Mouse (Mus musculus) lung, embryonic 15.5 days (tissue): Measurements from ENCODE around the gene Habp4. TPM values are rescaled to one million over a fixed set of nuclear protein-coding genes. Genes with fewer than 3 reads are reported as not detected.

Experiments used
- ATAC-seq: fragments of 200-750 bp; cut with Nextera tagmentation; 2 replicates; pipeline ENCODE4 v1.8.0; 2017; ENCODE audit warnings: moderate number of reproducible peaks, borderline replicate concordance; ENCODE audit not compliant: low FRiP score, low TSS enrichment; ENCODE audit errors: extremely low read depth
- H3K27ac ChIP-seq: fragments of 300-500 bp; sonication (generic); 2 replicates; pipeline ENCODE4 v1.5.1; 2015; ENCODE audit warnings: moderate library complexity, mild to moderate bottlenecking, inconsistent platforms
- H3K27me3 ChIP-seq: fragments of 300-500 bp; sonication (generic); 2 replicates; pipeline ENCODE4 v1.6.1; 2015; ENCODE audit warnings: inconsistent platforms
- H3K36me3 ChIP-seq: fragments of 300-500 bp; sonication (generic); 2 replicates; pipeline ENCODE4 v1.6.1; 2015; ENCODE audit warnings: inconsistent platforms
- H3K4me1 ChIP-seq: fragments of 300-500 bp; sonication (generic); 2 replicates; pipeline ENCODE4 v1.6.1; 2015; ENCODE audit warnings: inconsistent platforms
- H3K4me2 ChIP-seq: fragments of 300-500 bp; sonication (generic); 2 replicates; pipeline ENCODE4 v1.6.1; 2015; ENCODE audit warnings: inconsistent platforms, mild to moderate bottlenecking, moderate library complexity
- H3K4me3 ChIP-seq: fragments of 300-500 bp; sonication (generic); 2 replicates; pipeline ENCODE4 v1.5.1; 2015; ENCODE audit warnings: mild to moderate bottlenecking, inconsistent platforms
- H3K9ac ChIP-seq: fragments of 300-500 bp; sonication (generic); 2 replicates; pipeline ENCODE4 v1.6.1; 2015; ENCODE audit warnings: inconsistent platforms
- H3K9me3 ChIP-seq: fragments of 300-500 bp; sonication (generic); 2 replicates; pipeline ENCODE4 v1.6.1; 2016; ENCODE audit warnings: inconsistent platforms
- WGBS: fragments of 180-500 bp; shearing (Covaris S2); methylation state at CpG from one replicate; pipeline ENCODE4 v1.1.7; 2015; 5-methylcytosine and 5-hydroxymethylcytosine counted together
- polyA plus RNA-seq: library from polyadenylated mRNA; unstranded; fragments of >200 nt; fragmentation: Nextera tagmentation; extraction: Ambion mirVana; gene quantifications from 2 replicates; pipeline ENCODE4 v1.2.1, GENCODE M21; 2015

The Habp4 gene
- polyA plus RNA-seq, 1 experiment from 2014 or later = 22.2 TPM

DNA sequence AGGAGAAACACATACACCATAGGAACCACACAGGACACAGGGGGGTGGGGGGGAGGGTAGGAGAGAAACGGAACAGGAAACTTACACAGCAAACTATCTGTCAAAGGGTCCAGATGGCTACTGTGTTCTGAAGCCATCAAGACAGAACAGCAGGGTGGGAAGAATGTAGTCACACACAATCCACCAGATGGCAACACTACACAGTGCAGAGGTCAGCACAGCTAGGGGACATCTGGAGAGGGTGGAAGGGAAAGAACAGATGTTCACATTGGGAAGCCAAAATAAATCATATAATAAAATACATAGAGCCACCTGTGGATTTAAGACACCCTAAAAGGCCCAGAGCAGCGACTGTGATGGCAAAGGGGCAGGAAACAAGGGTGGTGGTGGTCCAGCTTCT is 43.6 kb downstream of the Habp4 start:
- H3K27ac ChIP-seq = no peak overlapping the region
- WGBS = 21% methylated on average over 2 of the region's 2 CpGs
- no peak overlapping the region for H3K4me2 ChIP-seq
- no peak overlapping the region for H3K4me3 ChIP-seq
- H3K9me3 ChIP-seq = no peaks in the 10 kb centered on the region
- H3K4me1 ChIP-seq = no peaks in the 10 kb centered on the region
- ATAC-seq = peak; percentile 76
- H3K36me3 ChIP-seq = no peaks in the 10 kb centered on the region
- no peak overlapping the region for H3K9ac ChIP-seq
- no peaks in the 10 kb centered on the region for H3K27me3 ChIP-seq

DNA sequence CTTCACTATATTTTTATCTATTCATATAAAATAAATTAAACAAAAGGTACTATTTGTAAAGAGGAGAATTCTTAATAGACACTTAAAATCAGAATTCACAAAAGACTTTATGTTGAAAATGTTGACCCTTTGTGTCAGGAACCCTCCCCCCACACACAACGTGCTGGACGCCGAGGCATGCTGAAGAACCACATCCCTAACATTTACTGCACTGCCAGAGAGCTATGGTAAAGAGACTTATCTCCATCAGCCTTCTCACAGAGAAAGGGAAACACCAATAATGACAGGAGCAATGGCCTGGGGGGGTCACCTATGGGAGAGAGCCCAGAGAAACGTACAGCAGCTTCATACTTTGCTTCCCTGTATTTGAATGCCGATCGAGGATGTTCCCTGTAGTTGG is 46.5 kb downstream of the Habp4 start:
- no peaks in the 10 kb centered on the region for H3K36me3 ChIP-seq
- no peak for ATAC-seq
- H3K4me2 ChIP-seq = no peak overlapping the region
- H3K9ac ChIP-seq = no peak overlapping the region
- 85% methylated on average over 6 of the region's 6 CpGs for WGBS
- no peaks in the 10 kb centered on the region for H3K4me1 ChIP-seq
- no peak overlapping the region for H3K4me3 ChIP-seq
- H3K27ac ChIP-seq = no peak overlapping the region
- H3K27me3 ChIP-seq = no peaks in the 10 kb centered on the region
- H3K9me3 ChIP-seq = no peaks in the 10 kb centered on the region

DNA sequence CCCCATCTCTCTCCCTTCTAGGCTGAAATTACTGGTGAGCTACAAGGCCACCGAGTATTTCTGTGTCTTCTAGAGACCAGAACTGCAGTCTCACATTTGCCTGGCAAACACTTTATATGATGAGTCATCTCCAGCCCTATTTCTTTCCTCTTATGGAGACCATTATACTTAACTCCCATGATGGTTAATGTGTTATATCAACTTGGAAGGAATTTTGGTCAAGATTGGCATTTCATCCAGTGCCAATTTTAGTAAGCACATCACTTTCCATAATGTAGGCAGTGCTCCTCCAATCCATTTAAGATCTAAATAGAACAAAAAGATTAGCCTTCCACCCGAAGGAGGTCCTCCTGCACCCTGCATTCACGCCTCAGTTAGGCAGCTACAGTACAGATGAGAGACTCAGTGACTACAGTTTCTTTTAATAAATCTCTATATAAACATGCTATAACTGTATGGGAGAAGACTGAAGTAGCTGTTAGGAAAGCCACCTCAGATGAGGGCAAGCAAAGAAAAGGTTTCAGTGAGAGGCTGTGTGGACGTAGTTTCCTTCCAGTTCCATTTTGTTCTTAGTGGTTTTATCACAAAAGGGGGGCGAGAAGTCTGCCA is 50.5 kb downstream of the Habp4 start:
- Histone ChIP-seq H3K27ac (no peak overlapping the region), H3K4me1 (no peaks in the 10 kb centered on the region), H3K9ac (no peak overlapping the region), H3K4me2 (no peak overlapping the region), H3K36me3 (no peaks in the 10 kb centered on the region), H3K27me3 (no peaks in the 10 kb centered on the region), H3K4me3 (no peak overlapping the region), H3K9me3 (no peaks in the 10 kb centered on the region)
- WGBS = 79% methylated on average over 5 of the region's 5 CpGs
- no peak for ATAC-seq

- Histone ChIP-seq H3K4me3 (no peak overlapping the region), H3K9ac (no peak overlapping the region), H3K36me3 (no peaks in the 10 kb centered on the region), H3K9me3 (no peaks in the 10 kb centered on the region), H3K27ac (no peak overlapping the region), H3K27me3 (no peaks in the 10 kb centered on the region), H3K4me2 (no peak overlapping the region), H3K4me1 (no peaks in the 10 kb centered on the region)
- no peak for ATAC-seq
- 85% methylated on average over 5 of the region's 5 CpGs for WGBS
Measured at GRCm38 (mm10) chr13:64214891-64215290, 53.3 kb downstream of the Habp4 start.

- Histone ChIP-seq H3K9ac (no peak overlapping the region), H3K4me3 (no peak overlapping the region), H3K27me3 (no peaks in the 10 kb centered on the region), H3K4me2 (no peak overlapping the region), H3K9me3 (no peaks in the 10 kb centered on the region), H3K36me3 (no peaks in the 10 kb centered on the region), H3K27ac (no peak overlapping the region), H3K4me1 (no peaks in the 10 kb centered on the region)
- ATAC-seq = no peak
- 40% methylated on average over 3 of the region's 3 CpGs for WGBS
Measured at GRCm38 (mm10) chr13:64225738-64226137, 64.1 kb downstream of the Habp4 start.

- Histone ChIP-seq H3K27ac (no peak overlapping the region), H3K36me3 (no peaks in the 10 kb centered on the region), H3K4me1 (no peaks in the 10 kb centered on the region), H3K9ac (no peak overlapping the region), H3K27me3 (no peaks in the 10 kb centered on the region), H3K4me2 (no peak overlapping the region), H3K9me3 (no peaks in the 10 kb centered on the region), H3K4me3 (no peak overlapping the region)
- ATAC-seq = no peak
- 79% methylated on average over 4 of the region's 4 CpGs for WGBS
Measured at GRCm38 (mm10) chr13:64226725-64227124, 65.1 kb downstream of the Habp4 start.

DNA sequence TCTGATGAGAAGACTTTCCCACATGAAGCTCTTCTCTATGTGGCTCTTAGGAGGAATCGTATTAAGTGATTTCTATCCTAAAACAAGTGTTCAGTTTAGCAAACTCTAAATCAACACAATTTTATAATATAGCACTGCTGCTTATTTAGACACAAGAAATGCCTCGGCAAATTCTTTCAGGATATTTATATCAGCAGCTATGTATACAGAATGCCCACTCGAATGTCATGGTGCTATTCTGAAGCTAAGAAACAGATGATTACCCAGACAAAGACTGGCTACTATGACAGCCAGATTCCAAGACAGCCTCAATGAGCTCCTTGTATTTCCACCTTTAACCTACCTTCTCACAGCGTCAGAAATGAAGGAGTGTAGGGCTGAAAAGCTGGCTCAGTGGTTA is 71.5 kb downstream of the Habp4 start:
- no peak overlapping the region for H3K4me3 ChIP-seq
- no peaks in the 10 kb centered on the region for H3K27me3 ChIP-seq
- H3K4me2 ChIP-seq = no peak overlapping the region
- ATAC-seq = no peak
- H3K4me1 ChIP-seq = 0 out of 2 replicates have a peak, but pooled peaks cover 5% of the 10 kb centered on the region
- no peaks in the 10 kb centered on the region for H3K36me3 ChIP-seq
- H3K27ac ChIP-seq = no peak overlapping the region
- H3K9me3 ChIP-seq = no peaks in the 10 kb centered on the region
- 70% methylated on average over 4 of the region's 4 CpGs for WGBS
- no peak overlapping the region for H3K9ac ChIP-seq

- H3K36me3 ChIP-seq = no peaks in the 10 kb centered on the region
Measured at GRCm38 (mm10) chr13:64235062-64235715, 73.6 kb downstream of the Habp4 start.

DNA sequence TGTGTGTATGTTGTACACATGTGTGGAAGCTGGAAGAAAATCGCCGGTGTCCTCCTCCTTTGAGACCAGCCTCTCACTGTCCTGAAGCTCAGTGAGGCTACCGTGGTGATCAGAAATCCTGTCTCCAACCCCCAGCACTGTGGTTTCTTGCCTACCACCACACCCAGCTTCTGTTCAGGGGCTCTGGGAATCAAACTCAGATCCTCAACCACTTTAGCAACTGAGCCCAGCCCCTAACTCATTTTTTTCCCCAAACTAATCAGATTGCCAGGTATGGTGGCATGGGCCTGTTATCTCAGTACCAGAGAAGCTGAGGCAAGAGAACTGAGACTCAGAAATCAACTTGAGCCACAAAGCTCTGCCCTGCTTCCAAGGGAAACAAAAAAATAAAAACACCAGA is 74.2 kb downstream of the Habp4 start:
- Histone ChIP-seq H3K4me1 (0 out of 2 replicates have a peak, but pooled peaks cover 5% of the 10 kb centered on the region), H3K4me3 (no peak overlapping the region), H3K36me3 (no peaks in the 10 kb centered on the region), H3K27me3 (no peaks in the 10 kb centered on the region), H3K9me3 (no peaks in the 10 kb centered on the region), H3K4me2 (no peak overlapping the region), H3K9ac (no peak overlapping the region), H3K27ac (no peak overlapping the region)
- 55% methylated on average over 3 of the region's 3 CpGs for WGBS
- no peak for ATAC-seq

More at GRCm38 (mm10) chr13:64235062-64235715, 73.6 kb downstream of the Habp4 start:
- Histone ChIP-seq H3K27me3 (no peaks in the 10 kb centered on the region), H3K9ac (no peak overlapping the region), H3K4me3 (no peak overlapping the region), H3K4me1 (0 out of 2 replicates have a peak, but pooled peaks cover 5% of the 10 kb centered on the region), H3K27ac (0 out of 2 replicates have a peak overlapping the region, but pooled peaks have one; percentile 8), H3K4me2 (no peak overlapping the region), H3K9me3 (no peaks in the 10 kb centered on the region)
- ATAC-seq = no peak
- 46% methylated on average over 4 of the region's 4 CpGs for WGBS

Other genes with a start within 250 kb of the Habp4 start
- not detected in 2 replicates for gene Hsd17b3, start 72.6 kb upstream of the Habp4 start, polyA plus RNA-seq
- gene Slc35d2, start 32.5 kb upstream of the Habp4 start, polyA plus RNA-seq = 4.7 and 4.8 TPM in 2 replicates
- gene Zfp367, start 8.6 kb upstream of the Habp4 start, polyA plus RNA-seq = 27.4 and 28.1 TPM in 2 replicates
- gene Cdc14b, start 113.5 kb downstream of the Habp4 start, polyA plus RNA-seq = 12.4 and 13.5 TPM in 2 replicates
- 56.5 and 60.2 TPM in 2 replicates for gene Aaed1, start 150.9 kb downstream of the Habp4 start, polyA plus RNA-seq
- 165 and 203 TPM in 2 replicates for gene Ctsl, start 209.1 kb downstream of the Habp4 start, polyA plus RNA-seq